Mouse (Mus musculus) kidney, adult 2 months (tissue): ENCODE results near the gene Rwdd3.

Experiments
- CTCF ChIP-seq: fragments of 200-500 bp; conservative IDR thresholded peaks from 2 replicates; pipeline ENCODE4 v1.5.1; 2011; ENCODE audit warnings: low read depth, mild to moderate bottlenecking, control low read depth, low read length, moderate library complexity, mixed read lengths; ENCODE audit not compliant: insufficient read depth, insufficient read length
- POLR2A ChIP-seq: fragments of 200-500 bp; IDR thresholded peaks from one replicate; pipeline ENCODE4 v1.6.1; 2011; ENCODE audit warnings: low read depth, low read length, control low read depth

DNA sequence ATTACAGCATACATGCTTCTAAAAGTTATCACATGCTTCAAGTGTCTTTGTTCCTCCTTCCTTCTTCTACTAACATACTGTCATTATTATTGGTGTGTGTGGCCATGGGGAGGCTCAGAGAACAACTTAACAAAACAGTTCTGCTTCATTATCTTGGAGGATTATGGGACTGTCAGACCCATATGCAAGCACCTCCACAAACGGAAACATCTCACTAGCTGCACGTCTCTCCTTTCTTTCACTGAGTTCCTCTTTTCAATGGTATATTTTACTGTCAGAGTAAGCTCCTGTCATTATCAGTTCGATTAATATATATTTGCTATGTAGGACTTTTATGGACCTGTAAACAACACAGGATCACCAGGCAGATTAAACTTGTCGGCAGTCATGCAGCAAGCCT, 11.1 kb downstream of the Rwdd3 start:
- TF ChIP-seq CTCF: no peak
- TF ChIP-seq POLR2A: no peak
